Mouse (Mus musculus) intestine, postnatal 0 days (tissue): ENCODE data around the gene Il22ra2. TPM values are rescaled to one million over a fixed set of nuclear protein-coding genes. Genes with fewer than 3 reads are reported as not detected.
A peak's percentile ranks its signal among the peaks of the same experiment; 100 is the strongest.

Experiments
- ATAC-seq: fragments of 200-750 bp; cut with Nextera tagmentation; 2 replicates; pipeline ENCODE4 v1.8.0; 2017; ENCODE audit warnings: mild to moderate bottlenecking, moderate TSS enrichment, moderate library complexity
- H3K27ac ChIP-seq: fragments of 300-500 bp; sonication (generic); 2 replicates; pipeline ENCODE4 v1.5.1; 2014; ENCODE audit warnings: mild to moderate bottlenecking, low read depth, low read length, moderate library complexity
- H3K27me3 ChIP-seq: fragments of 300-500 bp; sonication (generic); replicated peaks from 2 replicates; pipeline ENCODE4 v1.6.1; 2014; ENCODE audit warnings: low read length, mixed read lengths; ENCODE audit not compliant: control insufficient read depth, insufficient read depth
- H3K36me3 ChIP-seq: fragments of 300-500 bp; sonication (generic); 2 replicates; pipeline ENCODE4 v1.6.1; 2014; ENCODE audit warnings: mild to moderate bottlenecking, moderate library complexity; ENCODE audit not compliant: control insufficient read depth, insufficient read depth
- H3K4me1 ChIP-seq: fragments of 300-500 bp; sonication (generic); replicated peaks from 2 replicates; pipeline ENCODE4 v1.6.1; 2014; ENCODE audit warnings: antibody characterized with exemption, low read length, mixed read lengths; ENCODE audit not compliant: control insufficient read depth, insufficient read depth
- H3K4me2 ChIP-seq: fragments of 300-500 bp; sonication (generic); replicated peaks from 2 replicates; pipeline ENCODE4 v1.6.1; 2014; ENCODE audit warnings: low read depth, mild to moderate bottlenecking, moderate library complexity
- H3K4me3 ChIP-seq: fragments of 300-500 bp; sonication (generic); 2 replicates; pipeline ENCODE4 v1.5.1; 2014; ENCODE audit warnings: low read depth, low read length
- H3K9ac ChIP-seq: fragments of 300-500 bp; sonication (generic); 2 replicates; pipeline ENCODE4 v1.6.1; 2014; ENCODE audit warnings: mild to moderate bottlenecking, low read depth, low read length
- H3K9me3 ChIP-seq: fragments of 300-500 bp; sonication (generic); 2 replicates; pipeline ENCODE4 v1.6.1; 2016; ENCODE audit warnings: mixed run types; ENCODE audit not compliant: control insufficient read depth
- CTCF ChIP-seq: sonication (generic); IDR thresholded peaks from 2 replicates; pipeline ENCODE4 v1.5.1; 2016; ENCODE audit warnings: low read depth, mild to moderate bottlenecking, control low read depth, antibody characterized with exemption, moderate library complexity
- WGBS: fragments of 180-500 bp; shearing (Covaris S2); extraction: QIAGEN DNeasy Blood & Tissue Kit; methylation state at CpG from one replicate; pipeline ENCODE4 v1.1.7; 2014; 5-methylcytosine and 5-hydroxymethylcytosine counted together
- polyA plus RNA-seq: library from polyadenylated mRNA; unstranded; fragments of >200 nt; fragmentation: Nextera tagmentation; extraction: Ambion mirVana; gene quantifications from 2 replicates; pipeline ENCODE4 v1.2.1, GENCODE M21; 2015

The Il22ra2 gene
- polyA plus RNA-seq, 1 experiment from 2014 or later: 0.18 TPM

DNA sequence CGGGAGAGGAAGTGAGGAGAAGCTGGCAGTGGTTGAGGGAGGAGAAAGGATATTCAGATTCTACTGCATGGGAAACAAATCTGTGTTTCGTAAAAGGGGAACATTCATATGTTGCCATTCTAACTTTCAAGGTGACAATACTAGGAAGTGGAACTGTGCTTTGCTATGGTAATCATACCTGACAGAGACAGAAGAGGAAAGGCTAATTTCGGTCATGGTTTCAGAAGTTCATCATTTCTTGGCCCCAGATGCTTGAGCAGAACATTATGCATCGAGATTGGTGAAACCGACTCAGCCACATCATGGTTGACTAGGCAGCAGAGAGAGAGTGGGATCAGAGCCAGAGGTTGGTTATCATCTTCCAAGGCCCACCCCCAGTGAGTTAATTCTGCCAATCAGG lies 47.2 kb downstream of the Il22ra2 start:
- TF ChIP-seq CTCF: no peak
- H3K4me2 ChIP-seq: no peak overlapping the region
- H3K4me3 ChIP-seq: no peak overlapping the region
- no peak overlapping the region for H3K27ac ChIP-seq
- WGBS: 86% methylated on average over 5 of the region's 5 CpGs
- no peaks in the 10 kb centered on the region for H3K9me3 ChIP-seq
- no peak for ATAC-seq
- no peak overlapping the region for H3K9ac ChIP-seq
- H3K27me3 ChIP-seq: no peaks in the 10 kb centered on the region
- no peaks in the 10 kb centered on the region for H3K36me3 ChIP-seq
- H3K4me1 ChIP-seq: no peaks in the 10 kb centered on the region

DNA sequence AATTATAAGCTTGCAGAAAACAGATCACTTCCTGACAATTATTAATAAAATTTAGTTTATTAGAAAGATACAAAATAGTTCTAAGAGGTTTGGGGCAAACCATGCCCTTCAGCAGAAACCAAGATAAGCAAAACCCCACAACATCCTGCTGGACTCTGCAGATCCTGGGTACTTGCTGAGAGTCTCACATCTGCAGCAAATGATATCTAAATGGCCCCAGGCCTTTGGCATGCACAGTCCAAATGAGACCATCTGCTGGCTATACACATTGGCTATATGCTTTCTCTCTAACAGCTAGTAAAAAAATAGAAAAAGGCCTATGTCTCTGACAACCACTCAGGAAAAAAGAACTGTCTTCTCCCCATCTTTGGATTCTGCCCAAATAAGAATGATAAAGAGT lies 50.2 kb downstream of the Il22ra2 start:
- no peak overlapping the region for H3K9ac ChIP-seq
- H3K36me3 ChIP-seq: no peaks in the 10 kb centered on the region
- no peaks in the 10 kb centered on the region for H3K9me3 ChIP-seq
- no peak for ATAC-seq
- no peak overlapping the region for H3K4me3 ChIP-seq
- H3K4me1 ChIP-seq: no peaks in the 10 kb centered on the region
- H3K27ac ChIP-seq: no peak overlapping the region
- no peak for TF ChIP-seq CTCF
- H3K4me2 ChIP-seq: no peak overlapping the region
- no peaks in the 10 kb centered on the region for H3K27me3 ChIP-seq

DNA sequence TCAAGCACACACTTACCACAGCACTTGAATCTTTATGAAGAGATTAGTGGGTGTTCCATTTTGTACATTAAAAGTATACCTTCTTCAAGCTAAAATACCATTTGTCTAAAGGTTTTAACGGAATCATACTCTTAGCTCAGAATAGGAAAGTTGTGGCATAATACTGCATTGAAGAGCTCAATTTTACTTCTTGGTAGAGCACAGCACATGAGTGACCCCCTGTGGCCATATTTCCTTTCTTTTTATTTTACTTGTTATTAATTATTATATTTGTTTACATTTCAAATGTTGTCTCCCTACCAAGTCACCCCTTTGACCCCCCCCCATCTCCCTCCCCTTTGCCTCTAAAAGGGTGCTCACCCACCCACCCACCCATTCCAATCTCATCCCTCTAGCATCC lies 51.3 kb downstream of the Il22ra2 start:
- Histone ChIP-seq H3K27ac (no peak overlapping the region), H3K9ac (no peak overlapping the region), H3K4me3 (no peak overlapping the region), H3K27me3 (no peaks in the 10 kb centered on the region), H3K36me3 (no peaks in the 10 kb centered on the region), H3K4me2 (no peak overlapping the region), H3K4me1 (no peaks in the 10 kb centered on the region), H3K9me3 (no peaks in the 10 kb centered on the region)
- peak; percentile 52 for TF ChIP-seq CTCF
- WGBS: 84% methylated on average over 1 of the region's 1 CpGs
- no peak for ATAC-seq

Other genes starting within 250 kb of the Il22ra2 start
- 90.1 and 91.0 TPM in 2 replicates for gene Ifngr1, start 30.0 kb upstream of the Il22ra2 start, polyA plus RNA-seq
- 0.05 and 0.09 TPM in 2 replicates for gene Il20ra, start 90.6 kb downstream of the Il22ra2 start, polyA plus RNA-seq
- 0.58 and 0.61 TPM in 2 replicates for gene Slc35d3, start 229.5 kb downstream of the Il22ra2 start, polyA plus RNA-seq